Mouse (Mus musculus) cerebellum, adult 2 months (tissue): ENCODE measurements around the gene 2010300C02Rik. TPM values are rescaled to one million over a fixed set of nuclear protein-coding genes. Genes with fewer than 3 reads are reported as not detected.

Experiments
- DNase-seq, 2 experiments: peaks; one replicate each; pipeline ENCODE4 v3.0.0; 2021
- H3K27ac ChIP-seq: fragments of 200-500 bp; 2 replicates; pipeline ENCODE4 v1.5.1; 2012; ENCODE audit warnings: low read length, control low read depth, inconsistent platforms; ENCODE audit not compliant: insufficient read depth
- H3K27me3 ChIP-seq: fragments of 200-500 bp; 2 replicates; pipeline ENCODE4 v1.6.1; 2012; ENCODE audit warnings: inconsistent platforms, mild to moderate bottlenecking, low read length, moderate library complexity; ENCODE audit not compliant: control insufficient read depth, insufficient read depth
- H3K4me1 ChIP-seq: fragments of 200-500 bp; 2 replicates; pipeline ENCODE4 v1.6.1; 2011; ENCODE audit warnings: low read length; ENCODE audit not compliant: control insufficient read depth, insufficient read depth
- H3K4me3 ChIP-seq: fragments of 200-500 bp; replicated peaks from 2 replicates; pipeline ENCODE3; 2011; ENCODE audit warnings: mild to moderate bottlenecking, low read depth, low read length, control low read depth; ENCODE audit not compliant: insufficient read depth
- CTCF ChIP-seq: fragments of 200-500 bp; IDR thresholded peaks from 2 replicates; pipeline ENCODE4 v1.5.1; 2011; ENCODE audit warnings: low read depth, mild to moderate bottlenecking, control low read depth, low read length, moderate library complexity, borderline replicate concordance; ENCODE audit not compliant: insufficient read depth
- POLR2A ChIP-seq: fragments of 200-500 bp; IDR thresholded peaks from 2 replicates; pipeline ENCODE4 v1.6.1; 2011; ENCODE audit warnings: low read length, control low read depth, borderline replicate concordance; ENCODE audit not compliant: insufficient read depth
- WGBS: fragments of 180-500 bp; shearing (Covaris S2); methylation state at CpG from one replicate; pipeline ENCODE4 v1.1.7; 2018; 5-methylcytosine and 5-hydroxymethylcytosine counted together
- polyA plus RNA-seq: library from polyadenylated mRNA; depleted of rRNA; stranded (reverse); fragments of >200 nt; gene quantifications from 2 replicates; pipeline ENCODE4 v1.2.3, GENCODE M21; 2012

Gene 2010300C02Rik
- polyA plus RNA-seq, 1 experiment = 21.7 TPM

- H3K27me3 ChIP-seq = no peaks in the 10 kb centered on the region
- WGBS = 95% methylated on average over 8 of the region's 8 CpGs
- TF ChIP-seq POLR2A (no peak), CTCF (no peak)
- no peak overlapping the region for H3K4me3 ChIP-seq
- DNase-seq = no peak
- no peak overlapping the region for H3K27ac ChIP-seq
- no peaks in the 10 kb centered on the region for H3K4me1 ChIP-seq
Measured at GRCm38 (mm10) chr1:37674266-37674665, 45.6 kb downstream of the 2010300C02Rik start.

DNA sequence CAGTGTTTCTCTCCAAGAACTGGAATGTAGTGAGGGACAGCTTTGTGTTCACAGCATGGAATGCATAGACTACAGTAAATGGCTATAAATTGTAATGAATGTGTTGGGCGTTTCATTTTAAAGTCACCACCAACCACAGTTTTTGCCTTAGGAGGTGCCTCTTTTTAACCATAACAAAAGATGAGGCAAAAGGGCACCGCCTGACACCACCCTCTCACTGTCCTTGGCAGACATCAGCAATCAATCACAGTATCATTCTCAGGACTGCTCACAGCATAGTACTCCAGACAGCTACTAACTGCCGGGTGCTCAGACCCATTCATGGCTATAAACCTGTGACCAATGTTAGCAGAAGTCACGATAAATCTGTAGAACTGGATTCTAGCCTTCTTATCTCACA is 48.6 kb downstream of the 2010300C02Rik start:
- Histone ChIP-seq H3K4me3 (no peak overlapping the region), H3K4me1 (no peaks in the 10 kb centered on the region), H3K27me3 (no peaks in the 10 kb centered on the region), H3K27ac (no peak overlapping the region)
- no peak for TF ChIP-seq POLR2A
- TF ChIP-seq CTCF = no peak
- no peak for DNase-seq
- WGBS = 49% methylated on average over 4 of the region's 4 CpGs

- H3K4me1 ChIP-seq = no peaks in the 10 kb centered on the region
- DNase-seq = no peak
- no peak overlapping the region for H3K27ac ChIP-seq
- no peaks in the 10 kb centered on the region for H3K27me3 ChIP-seq
- 62% methylated on average over 6 of the region's 6 CpGs for whole genome bisulfite sequencing
- H3K4me3 ChIP-seq = no peak overlapping the region
- no peak for TF ChIP-seq CTCF
- no peak for TF ChIP-seq POLR2A
Measured at GRCm38 (mm10) chr1:37667386-37667785, 52.5 kb downstream of the 2010300C02Rik start.

DNA sequence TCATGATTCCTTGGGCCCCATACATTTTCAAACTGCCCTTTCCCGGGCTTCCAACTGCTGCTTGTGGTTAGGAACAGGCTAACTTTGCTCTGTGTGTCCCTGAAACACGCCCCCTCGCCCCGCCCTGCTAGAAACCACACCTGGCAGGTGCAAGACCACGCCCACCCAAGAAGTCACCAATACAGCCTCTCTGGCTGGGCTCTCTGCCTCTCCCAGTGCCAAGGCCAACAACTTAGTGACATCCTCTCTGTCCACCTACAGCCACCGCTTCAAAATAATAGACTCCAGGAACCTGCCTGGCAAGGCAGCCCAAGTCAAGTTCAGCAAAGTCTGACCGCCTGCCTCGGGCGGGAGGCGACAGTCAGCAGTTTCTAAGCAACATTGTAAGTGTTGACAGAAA is 53.3 kb downstream of the 2010300C02Rik start:
- DNase-seq = no peak
- WGBS = 72% methylated on average over 10 of the region's 10 CpGs

GRCm38 (mm10) chr1:37665539-37666323 is 54.2 kb downstream of the 2010300C02Rik start:
- H3K27me3 ChIP-seq = no peaks in the 10 kb centered on the region
- 46% methylated on average over 14 of the region's 14 CpGs for WGBS
- no peak for DNase-seq
- H3K27ac ChIP-seq = no peak overlapping the region
- no peaks in the 10 kb centered on the region for H3K4me1 ChIP-seq
- no peak overlapping the region for H3K4me3 ChIP-seq
- no peak for TF ChIP-seq POLR2A
- TF ChIP-seq CTCF = no peak

More for the DNA sequence above, 53.3 kb downstream of the 2010300C02Rik start:
- TF ChIP-seq POLR2A (no peak), CTCF (no peak)
- Histone ChIP-seq H3K4me1 (no peaks in the 10 kb centered on the region), H3K4me3 (no peak overlapping the region), H3K27me3 (no peaks in the 10 kb centered on the region), H3K27ac (no peak overlapping the region)

- TF ChIP-seq CTCF (no peak), POLR2A (no peak)
- WGBS = 92% methylated on average over 2 of the region's 2 CpGs
- H3K27me3 ChIP-seq = no peaks in the 10 kb centered on the region
- H3K4me3 ChIP-seq = no peak overlapping the region
- no peak for DNase-seq
- H3K27ac ChIP-seq = no peak overlapping the region
- no peaks in the 10 kb centered on the region for H3K4me1 ChIP-seq
Measured at GRCm38 (mm10) chr1:37664496-37664895, 55.4 kb downstream of the 2010300C02Rik start.

DNA sequence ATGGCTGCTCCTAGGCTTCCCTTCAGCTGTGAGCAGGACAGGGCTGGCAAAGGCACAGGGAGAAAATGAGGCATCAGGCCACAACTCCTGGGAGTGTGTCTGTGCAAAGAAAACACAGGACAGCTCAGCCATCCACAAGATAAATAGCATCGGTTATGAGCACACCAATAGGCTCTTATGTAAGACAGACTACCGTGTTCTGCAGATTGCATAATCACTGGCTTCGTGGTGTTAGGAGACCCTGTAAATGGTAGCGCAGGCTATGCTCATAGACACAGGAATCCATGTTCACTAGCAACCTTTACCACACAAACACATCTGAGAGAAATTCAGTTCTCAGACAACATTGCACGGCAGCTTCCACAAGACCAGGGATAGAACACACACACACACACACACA is 56.3 kb downstream of the 2010300C02Rik start:
- H3K27ac ChIP-seq = no peak overlapping the region
- WGBS = 89% methylated on average over 5 of the region's 5 CpGs

DNA sequence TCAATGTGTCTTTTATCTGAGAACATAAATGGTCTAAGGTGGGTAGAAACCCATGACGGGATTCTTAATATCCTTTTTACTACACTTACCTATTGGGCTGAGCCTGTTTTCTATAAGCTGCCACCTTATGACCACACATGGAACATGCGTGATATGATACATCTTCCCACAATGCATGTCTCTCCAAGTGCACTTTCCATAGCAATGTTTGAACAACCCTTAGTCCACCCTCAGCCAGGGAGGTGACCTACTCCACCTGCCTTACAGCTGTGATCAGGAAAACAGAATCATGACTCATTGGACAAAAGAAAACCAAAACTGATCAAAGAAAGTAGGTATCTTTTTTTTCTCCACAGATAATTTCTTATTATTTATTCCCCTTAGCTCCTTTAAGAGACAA is 63.9 kb downstream of the 2010300C02Rik start:
- TF ChIP-seq POLR2A (no peak), CTCF (no peak)
- H3K27ac ChIP-seq = no peak overlapping the region
- H3K27me3 ChIP-seq = no peaks in the 10 kb centered on the region
- H3K4me3 ChIP-seq = no peak overlapping the region
- no peaks in the 10 kb centered on the region for H3K4me1 ChIP-seq
- DNase-seq = no peak
- 97% methylated on average over 2 of the region's 2 CpGs for WGBS

More for the DNA sequence above, 56.3 kb downstream of the 2010300C02Rik start:
- no peak overlapping the region for H3K4me3 ChIP-seq
- H3K4me1 ChIP-seq = no peaks in the 10 kb centered on the region
- H3K27me3 ChIP-seq = no peaks in the 10 kb centered on the region
- DNase-seq = no peak
- TF ChIP-seq POLR2A (no peak), CTCF (no peak)
